Mouse (Mus musculus): Measurements from ENCODE around the gene Ccdc82. TPM values are rescaled to one million over a fixed set of nuclear protein-coding genes. Genes with fewer than 3 reads are reported as not detected.

The Ccdc82 gene
- polyA plus RNA-seq, 2 experiments, result 10.0 to 11.1 TPM

DNA sequence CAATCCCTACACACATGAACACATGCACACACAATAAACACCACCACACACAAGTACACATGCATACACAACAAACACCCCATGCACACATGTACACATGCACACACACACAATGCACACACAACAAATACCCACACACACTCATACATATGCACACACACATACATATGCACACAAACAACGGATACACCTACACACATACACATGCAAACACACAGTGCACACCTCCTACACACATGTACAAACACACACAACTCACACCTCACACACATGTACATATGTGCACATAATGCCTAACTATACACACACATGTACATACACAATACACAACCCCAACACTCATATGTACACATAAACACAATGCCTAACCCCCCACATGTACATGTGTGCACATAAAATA lies 20.9 kb upstream of the Ccdc82 start:
- H3K27ac ChIP-seq, result no peak overlapping the region
- no peak overlapping the region for H3K9ac ChIP-seq (replicated peaks)
- WGBS (ENCODE audit: insufficient replicate concordance), result 69% methylated on average over 1 of the region's 1 CpGs
- H3K4me1 ChIP-seq (replicated peaks; ENCODE audit: control insufficient read depth in 2 of 2, insufficient read depth in 2 of 2, low read length in 1 of 2), result no peaks in the 10 kb centered on the region
- TF ChIP-seq EP300 (IDR thresholded peaks at IDR 0.05; ENCODE audit: low read depth) (no peak), CTCF (IDR thresholded peaks at IDR 0.05; ENCODE audit: low read depth) (no peak)
- no peak for ATAC-seq (ENCODE audit: insufficient read depth)
- no peaks in the 10 kb centered on the region for H3K36me3 ChIP-seq (replicated peaks; ENCODE audit: control insufficient read depth, insufficient read depth, low read depth)
- H3K9me3 ChIP-seq (ENCODE audit: control insufficient read depth, low read length), result no peaks in the 10 kb centered on the region
- no peak overlapping the region for H3K4me2 ChIP-seq (ENCODE audit: low read depth)
- H3K4me3 ChIP-seq (ENCODE audit: insufficient read depth in 1 of 2, low read depth in 2 of 2, low read length in 2 of 2), result no peak overlapping the region
- H3K27me3 ChIP-seq (ENCODE audit: control insufficient read depth, insufficient read depth, low read length), result no peaks in the 10 kb centered on the region
- no peak for DNase-seq (ENCODE audit: low read depth in 3 of 3, low spot score in 3 of 3)

DNA sequence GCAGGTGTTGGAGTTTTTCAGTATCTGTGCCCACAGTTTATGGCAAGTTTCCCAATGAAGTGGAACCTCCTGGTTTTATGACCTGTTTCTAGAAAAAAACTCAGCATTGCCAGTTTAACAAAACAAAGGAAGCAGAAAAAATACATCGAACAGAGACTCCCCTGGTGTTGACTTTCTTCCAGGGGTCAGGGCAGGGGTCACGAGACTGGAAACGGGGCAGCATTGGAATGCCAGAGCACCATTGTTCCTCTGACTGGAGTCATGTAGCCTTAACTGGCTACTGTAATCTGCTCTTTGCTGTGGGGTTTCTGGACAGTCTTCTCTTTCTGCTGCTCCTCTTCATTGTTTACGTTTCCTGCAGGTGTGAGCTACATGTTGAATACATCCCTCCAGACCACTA lies 16.2 kb upstream of the Ccdc82 start:
- Histone ChIP-seq H3K4me3 (ENCODE audit: insufficient read depth in 1 of 2, low read depth in 2 of 2, low read length in 2 of 2) (no peak overlapping the region), H3K9ac (replicated peaks) (no peak overlapping the region), H3K4me1 (replicated peaks; ENCODE audit: control insufficient read depth in 2 of 2, insufficient read depth in 2 of 2, low read length in 1 of 2) (no peaks in the 10 kb centered on the region), H3K4me2 (ENCODE audit: low read depth) (no peak overlapping the region), H3K27me3 (ENCODE audit: control insufficient read depth, insufficient read depth, low read length) (no peaks in the 10 kb centered on the region), H3K9me3 (ENCODE audit: control insufficient read depth, low read length) (no peaks in the 10 kb centered on the region), H3K27ac (no peak overlapping the region), H3K36me3 (replicated peaks; ENCODE audit: control insufficient read depth, insufficient read depth, low read depth) (no peaks in the 10 kb centered on the region)
- no peak for TF ChIP-seq CTCF (IDR thresholded peaks at IDR 0.05; ENCODE audit: low read depth)
- TF ChIP-seq EP300 (IDR thresholded peaks at IDR 0.05; ENCODE audit: low read depth), result no peak
- WGBS (ENCODE audit: insufficient replicate concordance), result 13% methylated on average over 4 of the region's 4 CpGs
- DNase-seq (ENCODE audit: low read depth in 3 of 3, low spot score in 3 of 3) (no peak), ATAC-seq (ENCODE audit: insufficient read depth) (no peak)

GRCm38 (mm10) chr9:13231545-13232216 lies 15.1 kb upstream of the Ccdc82 start:
- ATAC-seq (ENCODE audit: insufficient read depth), result no peak
- TF ChIP-seq EP300 (IDR thresholded peaks at IDR 0.05; ENCODE audit: low read depth), result no peak
- peak; percentile 63 for TF ChIP-seq CTCF (IDR thresholded peaks at IDR 0.05; ENCODE audit: low read depth)
- no peaks in the 10 kb centered on the region for H3K27me3 ChIP-seq (ENCODE audit: control insufficient read depth, insufficient read depth, low read length)
- no peaks in the 10 kb centered on the region for H3K9me3 ChIP-seq (ENCODE audit: control insufficient read depth, low read length)
- no peak overlapping the region for H3K27ac ChIP-seq
- DNase-seq (ENCODE audit: low read depth in 3 of 3, low spot score in 3 of 3), result no peak
- H3K4me1 ChIP-seq (replicated peaks; ENCODE audit: control insufficient read depth in 2 of 2, insufficient read depth in 2 of 2, low read length in 1 of 2), result no peaks in the 10 kb centered on the region
- no peak overlapping the region for H3K9ac ChIP-seq (replicated peaks)
- WGBS (ENCODE audit: insufficient replicate concordance), result 23% methylated on average over 5 of the region's 5 CpGs
- H3K4me3 ChIP-seq (ENCODE audit: insufficient read depth in 1 of 2, low read depth in 2 of 2, low read length in 2 of 2), result no peak overlapping the region
- H3K4me2 ChIP-seq (ENCODE audit: low read depth), result no peak overlapping the region
- no peaks in the 10 kb centered on the region for H3K36me3 ChIP-seq (replicated peaks; ENCODE audit: control insufficient read depth, insufficient read depth, low read depth)

DNA sequence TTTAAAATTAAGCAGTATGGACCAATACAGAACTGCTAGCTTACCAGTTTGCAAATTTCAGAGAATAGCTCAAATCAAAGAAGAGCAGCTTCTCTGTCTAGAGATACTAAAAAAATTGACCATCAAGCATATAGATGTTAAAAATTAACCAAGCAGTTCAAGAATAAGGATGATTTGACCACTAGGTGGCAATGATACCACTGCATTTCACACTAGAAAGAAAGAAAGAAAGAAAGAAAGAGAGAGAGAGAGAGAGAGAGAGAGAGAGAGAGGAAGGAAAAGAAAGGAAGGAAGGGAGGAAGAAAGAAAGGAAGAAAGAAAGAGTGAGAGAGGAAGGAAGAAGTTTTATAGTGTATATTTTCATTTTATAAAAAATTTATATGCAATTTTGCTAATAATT lies 4.4 kb upstream of the Ccdc82 start:
- H3K27ac ChIP-seq, result no peak overlapping the region
- no peak overlapping the region for H3K4me2 ChIP-seq (ENCODE audit: low read depth)
- peak; percentile 48; the same call in 1 of the 2 replicates for TF ChIP-seq CTCF (IDR thresholded peaks at IDR 0.05; ENCODE audit: low read depth)
- no peak for TF ChIP-seq EP300 (IDR thresholded peaks at IDR 0.05; ENCODE audit: low read depth)
- no peak for ATAC-seq (ENCODE audit: insufficient read depth)
- no peak for DNase-seq (ENCODE audit: low read depth in 3 of 3, low spot score in 3 of 3)
- no peaks in the 10 kb centered on the region for H3K9me3 ChIP-seq (ENCODE audit: control insufficient read depth, low read length)
- no peak overlapping the region for H3K9ac ChIP-seq (replicated peaks)
- no peaks in the 10 kb centered on the region for H3K27me3 ChIP-seq (ENCODE audit: control insufficient read depth, insufficient read depth, low read length)
- H3K36me3 ChIP-seq (replicated peaks; ENCODE audit: control insufficient read depth, insufficient read depth, low read depth), result no peaks in the 10 kb centered on the region
- no peak overlapping the region for H3K4me3 ChIP-seq (ENCODE audit: insufficient read depth in 1 of 2, low read depth in 2 of 2, low read length in 2 of 2)
- peaks cover 12% of the 10 kb centered on the region in 2 experiments for H3K4me1 ChIP-seq (replicated peaks; ENCODE audit: control insufficient read depth in 2 of 2, insufficient read depth in 2 of 2, low read length in 1 of 2)

DNA sequence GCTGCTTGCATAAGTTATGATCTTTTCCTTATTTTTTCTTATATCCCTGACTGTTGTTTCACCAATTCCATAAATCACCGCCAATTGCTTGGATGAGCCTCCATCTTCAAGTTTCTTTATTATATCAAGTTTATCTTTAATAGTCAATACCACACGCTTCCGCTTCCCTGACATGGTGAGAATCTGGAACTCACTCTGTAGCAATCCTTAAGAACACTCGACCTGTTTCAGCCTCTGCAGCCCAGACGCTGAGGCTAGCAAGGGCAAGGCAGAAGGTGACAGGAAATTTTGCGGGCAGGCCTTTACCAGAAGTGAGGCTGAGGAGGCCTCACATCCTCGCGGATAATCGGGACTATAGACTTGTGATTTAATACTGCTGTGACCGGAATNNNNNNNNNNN lies 1.3 kb upstream of the Ccdc82 start, which contains the start of gene Jrkl:
Jrkl (minus strand) TSS at position 349 of the 400 bp plus-strand sequence.
- H3K9ac ChIP-seq (replicated peaks), result peak within 1 kb of the TSS; percentile 71
- peak in 1 of 3 experiments; percentile 26 for DNase-seq (ENCODE audit: low read depth in 3 of 3, low spot score in 3 of 3)

More for the DNA sequence above, 1.3 kb upstream of the Ccdc82 start, which contains the start of gene Jrkl:
- 3% methylated on average over 10 of the region's 10 CpGs for WGBS (ENCODE audit: insufficient replicate concordance)
- peaks cover 15 to 16% of the 10 kb centered on the region in 2 experiments for H3K4me1 ChIP-seq (replicated peaks; ENCODE audit: control insufficient read depth in 2 of 2, insufficient read depth in 2 of 2, low read length in 1 of 2)
- no peaks in the 10 kb centered on the region for H3K27me3 ChIP-seq (ENCODE audit: control insufficient read depth, insufficient read depth, low read length)
- no peaks in the 10 kb centered on the region for H3K36me3 ChIP-seq (replicated peaks; ENCODE audit: control insufficient read depth, insufficient read depth, low read depth)
- no peak for TF ChIP-seq CTCF (IDR thresholded peaks at IDR 0.05; ENCODE audit: low read depth)
- TF ChIP-seq EP300 (IDR thresholded peaks at IDR 0.05; ENCODE audit: low read depth), result no peak
- no peak for ATAC-seq (ENCODE audit: insufficient read depth)
- H3K4me2 ChIP-seq (ENCODE audit: low read depth), result peak within 1 kb of the TSS; percentile 88
- no peaks in the 10 kb centered on the region for H3K9me3 ChIP-seq (ENCODE audit: control insufficient read depth, low read length)
- peak within 1 kb of the TSS; percentile 53 for H3K27ac ChIP-seq
- peak within 1 kb of the TSS; percentile 66 to 79 for H3K4me3 ChIP-seq (ENCODE audit: insufficient read depth in 1 of 2, low read depth in 2 of 2, low read length in 2 of 2)
